Mouse (Mus musculus): ENCODE data around the gene Rbm20.

DNA sequence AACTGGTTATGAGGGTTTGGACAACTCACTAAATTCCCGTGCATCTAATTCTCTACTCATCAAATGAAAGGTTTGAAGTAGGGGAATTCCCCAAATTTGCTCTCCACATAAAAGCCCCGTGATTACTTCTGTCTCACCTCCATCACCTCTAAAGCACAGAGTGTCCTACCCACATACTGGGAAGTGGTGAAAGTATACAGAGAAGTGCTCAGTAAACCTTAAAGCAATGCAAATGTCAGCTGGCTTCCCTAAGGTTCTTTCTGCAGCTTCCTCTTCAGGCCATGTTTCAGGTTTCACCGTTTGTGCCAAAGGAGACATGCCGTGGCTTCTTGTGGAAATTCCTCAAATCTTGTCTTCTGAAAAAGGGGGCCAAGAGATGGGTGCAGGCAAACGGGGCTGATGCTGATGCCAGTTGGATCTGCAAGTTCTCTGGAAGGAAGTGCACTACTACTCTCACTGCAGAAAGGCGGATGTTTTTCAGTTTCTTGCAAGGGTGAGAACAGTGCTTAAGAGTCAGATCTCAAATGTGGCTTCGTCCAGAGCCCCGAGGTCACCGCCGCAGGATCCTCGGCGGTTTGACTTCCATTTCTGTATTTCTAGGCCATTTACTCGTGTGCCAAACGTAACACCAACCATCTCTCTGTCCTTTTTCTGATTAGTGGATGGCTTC lies 223.0 kb downstream of the Rbm20 start:
- no peak for TF ChIP-seq CTCF (IDR thresholded peaks at IDR 0.05; ENCODE audit: borderline replicate concordance, insufficient read depth, low read depth, low read length)
- no peak for TF ChIP-seq POLR2A (IDR thresholded peaks at IDR 0.05; ENCODE audit: borderline replicate concordance, insufficient read depth, low read length)
